37 mouse cellular contexts compared by ENCODE assay signal in the genomic region with DNA sequence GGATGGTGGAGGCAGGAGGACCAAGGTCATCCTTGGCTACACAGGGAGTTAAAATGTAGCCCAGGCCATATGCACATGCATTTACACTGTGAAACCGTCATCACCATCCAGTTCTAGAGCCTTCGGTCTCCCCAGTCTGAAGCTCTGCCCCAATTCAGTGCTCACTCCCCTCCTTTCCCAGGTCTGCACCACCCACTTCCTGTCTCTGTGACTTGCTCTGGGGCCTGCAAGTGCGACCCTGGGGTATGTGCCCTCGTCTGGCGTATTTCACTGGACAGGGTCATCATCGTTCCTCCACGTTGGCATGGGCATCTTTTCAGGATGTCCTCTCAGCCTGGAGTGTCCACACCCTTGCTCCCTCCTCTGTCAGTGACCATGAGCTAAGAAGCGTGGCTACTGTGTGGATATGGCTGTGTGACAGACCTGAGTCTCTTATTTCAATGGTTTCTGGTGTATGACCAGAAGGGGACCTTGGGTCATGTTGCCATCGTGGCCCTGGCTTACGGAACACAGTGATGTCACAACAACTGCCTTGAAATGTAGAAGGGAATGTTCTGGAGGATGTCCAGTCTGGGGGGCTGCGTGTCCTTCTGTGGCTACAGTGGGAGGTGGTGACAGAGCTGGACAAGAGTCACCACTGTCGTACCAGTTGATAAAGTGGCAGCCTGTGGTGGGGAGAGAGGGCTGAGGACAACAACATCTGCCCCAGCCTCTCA. TPM values are rescaled to one million over a fixed set of nuclear protein-coding genes. Genes with fewer than 3 reads are reported as not detected.
DNase-seq lines count a peak whose midpoint lies in the region; ATAC-seq and TF ChIP-seq lines count a peak whose summit lies in the region.
"Had no signal": no experiment of that assay in that cellular context is flagged by ENCODE, and none has a peak within 500 bp of the region (broad histone marks: within the 10 kb centered on the region; RNA-seq: fewer than 3 reads in every experiment).

Gene 1700061G19Rik (plus strand): TSS at position 542 of the 716 bp plus-strand sequence.

- H3K9ac ChIP-seq in hindbrain, postnatal 0 days (replicated peaks; ENCODE audit: low read length): no peak within 1 kb of the TSS
- H3K9ac ChIP-seq: embryonic facial prominence, embryonic 13.5 days; forebrain, embryonic 15.5 days; heart, embryonic 12.5 days; hindbrain, embryonic 14.5 days; kidney, embryonic 15.5 days; limb, embryonic 13.5 days; liver, postnatal 0 days; midbrain, embryonic 15.5 days; neural tube, embryonic 15.5 days; stomach, embryonic 15.5 days had no signal

- H3K4me3 ChIP-seq in thymus, adult 2 months (ENCODE audit: control insufficient read depth, insufficient read depth, low read length): no peak within 1 kb of the TSS
- no peak within 1 kb of the TSS for H3K4me3 ChIP-seq in hindbrain, postnatal 0 days (ENCODE audit: low read length)
- H3K4me3 ChIP-seq: embryonic facial prominence, embryonic 13.5 days; forebrain, embryonic 10.5 days; forebrain, embryonic 15.5 days; gastrocnemius, adult 2 months; heart, adult 2 months; heart, embryonic 12.5 days; kidney, embryonic 15.5 days; layer of hippocampus, adult 2 months; left cerebral cortex, adult 2 months; limb, embryonic 13.5 days; midbrain, embryonic 10.5 days; midbrain, embryonic 15.5 days; neural tube, embryonic 15.5 days; stomach, embryonic 15.5 days had no signal

- H3K4me2 ChIP-seq in hindbrain, postnatal 0 days (ENCODE audit: low read depth, low read length): no peak within 1 kb of the TSS
- H3K4me2 ChIP-seq: embryonic facial prominence, embryonic 13.5 days; forebrain, embryonic 15.5 days; heart, embryonic 12.5 days; hindbrain, embryonic 14.5 days; kidney, embryonic 15.5 days; limb, embryonic 13.5 days; liver, embryonic 11.5 days; midbrain, embryonic 15.5 days; neural tube, embryonic 15.5 days; stomach, embryonic 15.5 days had no signal

- H3K4me1 ChIP-seq in thymus, adult 2 months (replicated peaks; ENCODE audit: control insufficient read depth, insufficient read depth, low read length): peaks cover 4% of the 10 kb centered on the region
- H3K4me1 ChIP-seq in hindbrain, postnatal 0 days (ENCODE audit: insufficient read depth, low read length): no peaks in the 10 kb centered on the region
- H3K4me1 ChIP-seq: embryonic facial prominence, embryonic 13.5 days; forebrain, embryonic 10.5 days; forebrain, embryonic 15.5 days; heart, embryonic 12.5 days; kidney, embryonic 15.5 days; limb, embryonic 13.5 days; midbrain, embryonic 10.5 days; midbrain, embryonic 15.5 days; neural tube, embryonic 15.5 days; stomach, embryonic 15.5 days had no signal

- no peak for TF ChIP-seq CTCF in thymus, adult 2 months (IDR thresholded peaks at IDR 0.05; ENCODE audit: borderline replicate concordance, control insufficient read depth, extremely low read depth, insufficient read depth, low read length, poor library complexity)
- no peak for TF ChIP-seq CTCF in hindbrain, postnatal 0 days (IDR thresholded peaks at IDR 0.05; ENCODE audit: low read depth)

- WGBS in thymus, adult 2 months: 73% methylated on average over 12 of the region's 12 CpGs
- 85% methylated on average over 12 of the region's 12 CpGs for WGBS in hindbrain, postnatal 0 days

- ATAC-seq in megakaryocyte, adult 5-6 weeks (ENCODE audit: poor library complexity, severe bottlenecking): peak; percentile 51
- ATAC-seq in hindbrain, postnatal 0 days: no peak
- ATAC-seq: forebrain, embryonic 15.5 days; inflammation-experienced regulatory T-cells, adult 6 months; liver, postnatal 0 days; midbrain, embryonic 15.5 days had no signal

- H3K27ac ChIP-seq in thymus, adult 2 months (ENCODE audit: control insufficient read depth, insufficient read depth, low read length): no peak within 1 kb of the TSS
- no peak within 1 kb of the TSS for H3K27ac ChIP-seq in hindbrain, postnatal 0 days
- H3K27ac ChIP-seq: embryonic facial prominence, embryonic 13.5 days; forebrain, embryonic 10.5 days; forebrain, embryonic 15.5 days; gastrocnemius, adult 2 months; heart, adult 2 months; hindbrain, embryonic 14.5 days; kidney, embryonic 15.5 days; layer of hippocampus, adult 2 months; left cerebral cortex, adult 2 months; limb, embryonic 13.5 days; midbrain, embryonic 10.5 days; midbrain, embryonic 15.5 days; neural tube, embryonic 15.5 days; stomach, embryonic 15.5 days had no signal

- no peaks in the 10 kb centered on the region for H3K9me3 ChIP-seq in hindbrain, postnatal 0 days (ENCODE audit: low read length)
- H3K9me3 ChIP-seq: embryonic facial prominence, embryonic 13.5 days; forebrain, embryonic 10.5 days; forebrain, embryonic 15.5 days; heart, embryonic 12.5 days; kidney, embryonic 15.5 days; limb, embryonic 13.5 days; midbrain, embryonic 15.5 days; neural tube, embryonic 15.5 days; stomach, embryonic 15.5 days had no signal

- DNase-seq in adrenal gland, adult (ENCODE audit: inconsistent age in 2 of 2, low spot score in 1 of 2): peak; percentile 44 to 78
- no peak for DNase-seq in adrenal gland, postnatal 4 days (ENCODE audit: low spot score in 2 of 2)
- DNase-seq in thymus, adult 2 months: peak; percentile 41
- no peak for DNase-seq in thymus, adult 18-20 months
- peak; percentile 44 to 55 for DNase-seq in thymus, postnatal 36 days
- no peak for DNase-seq in cerebellum, adult 9-11 months
- DNase-seq in hindbrain, postnatal 0 days (ENCODE audit: low spot score): no peak
- DNase-seq: cerebellum, adult 9-10 months; embryo, embryonic 11 days; gastrocnemius, adult 2 months; gastrocnemius, postnatal 36 days; heart, adult 2 months; kidney, adult 11 months; kidney, postnatal 36 days; liver, postnatal 0 days; lung, postnatal 4 days; retina, postnatal 1 day; right cerebral cortex, postnatal 14 days had no signal

- no peaks in the 10 kb centered on the region for H3K36me3 ChIP-seq in thymus, adult 2 months (ENCODE audit: control insufficient read depth, insufficient read depth, low read length)
- H3K36me3 ChIP-seq in hindbrain, postnatal 0 days (ENCODE audit: insufficient read depth, low read length): no peaks in the 10 kb centered on the region
- H3K36me3 ChIP-seq: embryonic facial prominence, embryonic 13.5 days; forebrain, embryonic 10.5 days; forebrain, embryonic 15.5 days; heart, embryonic 12.5 days; kidney, embryonic 15.5 days; limb, embryonic 13.5 days; midbrain, embryonic 10.5 days; midbrain, embryonic 15.5 days; neural tube, embryonic 15.5 days; stomach, embryonic 15.5 days had no signal

- TF ChIP-seq POLR2A in thymus, adult 2 months (IDR thresholded peaks at IDR 0.05; ENCODE audit: control insufficient read depth, extremely low read depth, insufficient read depth, low read length, poor library complexity): no peak

- no peaks in the 10 kb centered on the region for H3K27me3 ChIP-seq in thymus, adult 2 months (ENCODE audit: control insufficient read depth, insufficient read depth, low read length)
- H3K27me3 ChIP-seq in hindbrain, postnatal 0 days (ENCODE audit: insufficient read depth, low read length): no peaks in the 10 kb centered on the region
- H3K27me3 ChIP-seq: embryonic facial prominence, embryonic 13.5 days; forebrain, embryonic 15.5 days; heart, embryonic 12.5 days; kidney, embryonic 15.5 days; limb, embryonic 13.5 days; midbrain, embryonic 15.5 days; neural tube, embryonic 15.5 days; stomach, embryonic 15.5 days had no signal

RNA-seq across cellular contexts. Expression of gene 1700061G19Rik, which starts in this region (rescaled TPM):
- total RNA-seq in adrenal gland, postnatal 4 days (2021): 1 to 10 TPM; 1.1 to 2.7 TPM
- 0.10 and 0.19 TPM in 2 replicates for polyA plus RNA-seq in thymus, adult 2 months (2012; rRNA removed)
- total RNA-seq in megakaryocyte, adult 5-6 weeks (2015): 0.32 and 0.40 TPM in 2 replicates
- 0.07 and 0.53 TPM in 2 replicates for total RNA-seq in megakaryocyte, adult 5-6 weeks (2017)
- not detected in 2 replicates for total RNA-seq in hindbrain, postnatal 0 days (2014; rRNA removed)
- polyA plus RNA-seq in hindbrain, postnatal 0 days (2015; fragmentation: Nextera tagmentation; extraction: Ambion mirVana): 0.34 and 0.35 TPM in 2 replicates
- total RNA-seq: gastrocnemius, adult 2 months; gastrocnemius, postnatal 36 days; heart, adult 2 months; hematopoietic stem cell, adult 5-6 weeks; left cerebral cortex, adult 2 months; left cerebral cortex, postnatal 25 days had no signal
- polyA plus RNA-seq: small intestine, adult 2 months had no signal

Comparison
In these comparisons a context has a peak if more than half of its experiments do, and no peak if none do; other contexts are left out.
1. DNase-seq: peak in adrenal gland, adult (2 of 2) and thymus, postnatal 36 days (2 of 2); none in adrenal gland, postnatal 4 days (0 of 2), thymus, adult 18-20 months (0 of 2), cerebellum, adult 9-11 months (single experiment) and hindbrain, postnatal 0 days (single experiment).
2. Peak in DNase-seq in thymus, adult 2 months; RNA of the gene not detected or under 1 TPM.
3. Peak in ATAC-seq in megakaryocyte, adult 5-6 weeks; RNA of the gene not detected or under 1 TPM.